Mouse (Mus musculus): ENCODE measurements at regions not wholly inside any gene's neighbourhood (a gene's known extent, or its start where the extent isn't known, plus 50 kb on each side); places are given as distances from the start of the nearest gene placed in this dataset.

DNA sequence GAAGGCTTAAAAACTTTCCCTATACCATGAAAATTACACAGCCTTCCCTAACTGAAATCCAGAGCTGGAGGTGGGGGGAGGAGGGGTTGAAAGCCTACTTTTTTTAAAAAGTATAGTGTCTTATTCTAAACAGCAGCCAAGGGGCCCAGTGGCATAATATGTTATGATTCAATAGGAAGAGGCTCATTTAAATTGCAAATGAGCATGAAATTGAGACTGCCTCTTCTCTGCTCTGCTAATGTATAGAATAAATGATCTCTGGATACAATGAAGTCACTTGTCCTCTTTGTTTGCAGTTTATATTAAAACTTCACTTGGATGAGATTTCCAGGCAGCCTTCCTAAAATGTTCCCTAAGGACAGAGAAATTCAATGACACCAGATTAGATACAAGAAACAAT lies 208.4 kb upstream of the Tcerg1l start:
- TF ChIP-seq POLR2A (IDR thresholded peaks at IDR 0.05; ENCODE audit: insufficient read depth, low read depth, low read length) (no peak), CTCF (IDR thresholded peaks at IDR 0.05) (no peak)

Measured in heart, adult 2 months (tissue).